Mouse (Mus musculus) frontal cortex, postnatal 14 days (tissue): Measurements from ENCODE around the gene Lgmn.

Experiments
- DNase-seq, 2 experiments: peaks; one replicate each; pipeline ENCODE4 v3.0.0; 2022; ENCODE audit warnings: low spot score in 2 of 2

The Lgmn gene

DNA sequence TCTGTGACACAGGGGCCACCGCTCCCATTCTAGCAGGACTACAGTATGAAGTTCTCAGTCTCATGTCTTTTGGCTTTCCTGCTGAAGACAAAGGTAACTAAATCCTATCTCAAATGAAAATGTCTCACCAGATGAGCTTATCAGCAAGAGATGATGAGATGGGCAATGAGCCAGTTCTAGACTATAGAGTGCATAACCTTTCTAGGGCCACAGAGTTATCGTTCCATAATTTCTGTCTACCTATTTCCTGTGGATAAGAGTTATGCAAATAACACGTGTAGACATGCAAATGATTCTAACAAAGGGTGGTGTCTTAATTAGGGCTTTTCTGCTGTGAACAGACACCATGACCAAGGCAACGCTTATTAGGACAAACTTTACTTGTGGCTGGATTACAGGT, 5.5 kb downstream of the Lgmn start:
- DNase-seq = no peak

DNA sequence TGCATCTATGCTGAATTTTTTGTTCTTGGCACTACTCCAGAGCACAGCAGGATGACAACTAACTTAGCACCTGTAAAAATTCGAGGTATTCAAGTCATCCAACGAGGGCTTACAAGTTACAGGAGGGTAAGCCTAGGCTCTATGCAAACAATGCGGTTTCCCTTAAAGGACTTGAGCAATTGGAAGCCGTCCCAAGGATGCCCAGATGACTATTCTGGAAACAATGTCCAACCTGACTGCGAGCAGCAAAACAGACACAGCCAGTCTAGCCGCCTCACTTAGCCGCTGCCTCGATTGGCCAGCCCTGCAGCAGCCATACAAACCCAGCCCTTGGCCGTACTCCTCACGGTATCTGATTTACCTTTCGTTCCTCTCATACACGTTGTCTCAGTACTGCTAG, 7.4 kb downstream of the Lgmn start:
- no peak for DNase-seq

DNA sequence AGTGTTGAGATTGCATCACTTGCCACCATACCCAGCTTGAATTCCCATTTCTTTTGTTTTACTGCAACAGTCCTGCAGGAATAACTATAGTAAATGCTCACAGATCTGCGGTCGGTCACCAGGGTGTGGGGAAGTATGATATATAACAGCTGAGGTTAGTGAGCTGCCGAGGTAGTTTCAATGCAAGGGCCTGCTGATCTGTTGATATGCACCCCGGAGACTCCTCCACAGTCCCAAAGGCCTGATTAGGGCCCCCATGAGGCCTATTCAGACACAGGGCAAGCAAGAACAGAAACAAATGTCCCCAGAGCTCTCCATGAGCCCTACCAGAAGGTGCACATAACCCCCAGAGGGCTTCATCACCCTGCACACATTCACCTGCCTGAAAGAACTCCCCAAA, 9.4 kb downstream of the Lgmn start:
- no peak for DNase-seq

- no peak for DNase-seq
These were observed 10.0 kb downstream of the Lgmn start for GRCm38 (mm10) chr12:102429656-102430055.

DNA sequence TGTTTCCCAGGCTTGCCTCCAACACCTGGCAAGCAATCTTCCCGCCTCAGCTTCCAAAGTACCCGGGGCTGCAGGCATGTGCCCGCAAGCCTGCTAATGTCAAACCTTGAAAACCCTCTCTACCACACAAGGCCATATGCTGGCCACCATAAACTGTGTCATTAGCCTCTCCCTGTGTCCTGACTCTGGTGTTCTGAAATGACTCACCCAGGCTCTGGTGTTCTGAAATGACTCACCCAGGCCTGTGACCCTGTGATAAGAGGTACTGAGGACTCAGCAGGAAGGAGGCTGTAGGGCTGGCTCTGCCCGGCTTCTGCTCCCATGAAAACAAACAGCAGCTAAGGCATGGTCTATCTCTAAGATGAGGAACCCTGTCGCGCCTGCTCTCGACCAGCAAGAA, 13.3 kb downstream of the Lgmn start:
- no peak for DNase-seq

- DNase-seq = no peak
These were observed 14.5 kb downstream of the Lgmn start for GRCm38 (mm10) chr12:102425048-102425578.

DNA sequence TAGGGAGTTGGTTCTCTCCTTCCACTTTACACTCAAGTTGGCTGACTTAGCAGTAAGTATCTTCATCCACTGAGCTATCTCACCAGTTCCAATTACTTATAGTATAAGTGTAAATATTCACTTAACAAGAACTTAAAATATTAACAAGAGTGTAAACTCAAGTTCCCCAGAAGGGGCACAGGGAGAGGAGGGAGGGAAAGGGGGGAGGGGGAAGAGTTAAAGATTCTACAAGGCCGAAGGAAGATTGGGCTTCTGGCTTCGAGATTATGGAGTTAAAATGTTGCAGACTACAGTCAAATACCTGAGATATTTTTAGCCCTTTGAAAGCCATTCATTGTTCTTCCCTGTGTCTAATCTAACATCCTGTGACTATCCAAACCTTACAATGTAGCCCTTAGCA, 15.2 kb downstream of the Lgmn start:
- DNase-seq = no peak

DNA sequence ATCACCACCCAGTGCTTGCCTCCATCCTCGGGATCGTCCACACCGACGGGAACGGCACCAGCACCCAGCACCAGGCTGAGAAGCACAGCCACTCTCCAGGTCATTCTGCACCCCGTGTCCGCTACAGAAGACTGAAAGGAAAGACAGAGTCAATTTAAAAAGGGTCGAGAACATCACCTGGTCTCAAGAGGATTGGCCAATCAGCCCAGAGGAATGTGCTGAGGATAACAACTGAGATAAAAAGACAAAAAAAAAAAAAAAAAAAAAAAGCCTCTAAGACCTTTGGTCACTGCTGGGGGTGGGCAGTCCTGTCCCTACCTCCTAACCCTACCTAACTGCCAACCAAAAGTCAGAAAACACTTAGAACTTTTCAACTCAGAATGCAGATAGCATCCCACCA, 16.0 kb downstream of the Lgmn start:
- no peak for DNase-seq

GRCm38 (mm10) chr12:102422623-102423320, 16.8 kb downstream of the Lgmn start:
- no peak for DNase-seq

GRCm38 (mm10) chr12:102422065-102422464, 17.5 kb downstream of the Lgmn start:
- no peak for DNase-seq

- DNase-seq = no peak
These were observed 19.3 kb downstream of the Lgmn start for GRCm38 (mm10) chr12:102420168-102420890.

- no peak for DNase-seq
These were observed 20.1 kb downstream of the Lgmn start for GRCm38 (mm10) chr12:102419544-102419943.

- DNase-seq = no peak
These were observed 21.9 kb downstream of the Lgmn start for GRCm38 (mm10) chr12:102417701-102418100.

- DNase-seq = no peak
These were observed 22.6 kb downstream of the Lgmn start for GRCm38 (mm10) chr12:102416955-102417510.

DNA sequence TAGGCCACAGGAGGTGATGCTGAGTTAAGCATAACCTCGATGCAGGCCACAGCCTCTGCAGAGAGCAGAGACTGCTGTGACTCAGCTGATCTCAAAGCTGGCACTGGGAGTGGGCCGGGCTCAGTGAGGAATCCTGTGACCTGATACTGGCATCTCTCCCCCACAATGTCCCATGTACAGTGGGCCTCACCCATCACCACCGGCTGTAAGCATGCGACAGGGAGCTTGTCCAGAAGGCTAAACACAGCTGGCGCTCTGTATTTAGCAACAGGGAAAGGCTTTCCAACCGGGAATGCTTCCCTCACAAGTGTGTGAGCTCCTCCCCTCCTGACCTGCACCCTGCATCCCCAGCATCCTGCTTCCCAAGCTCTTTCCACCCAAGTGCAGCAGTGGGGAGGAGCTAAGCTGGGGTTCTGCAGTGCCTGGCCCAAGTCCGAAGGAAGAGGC, 23.2 kb downstream of the Lgmn start:
- no peak for DNase-seq

GRCm38 (mm10) chr12:102414686-102415085, 24.9 kb downstream of the Lgmn start:
- no peak for DNase-seq

DNA sequence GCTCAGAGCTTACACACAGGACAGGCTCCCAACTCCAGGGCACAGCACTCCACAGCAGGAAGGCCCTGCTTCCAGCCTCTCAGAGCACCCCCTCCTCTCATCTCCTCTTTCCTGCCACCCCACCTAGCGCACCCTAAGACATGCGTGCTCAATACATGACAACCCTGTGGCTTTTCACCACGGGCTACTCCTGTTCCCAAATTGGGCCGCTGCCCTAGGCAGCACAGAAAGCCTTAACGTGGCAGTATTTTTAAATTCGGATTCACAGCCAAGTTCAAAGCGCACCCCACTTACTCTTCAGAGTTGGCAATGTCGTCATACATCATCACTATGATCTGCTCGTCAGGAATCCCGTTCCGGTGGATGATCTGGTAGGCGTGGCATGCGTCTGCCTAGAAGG, 26.4 kb downstream of the Lgmn start:
- no peak for DNase-seq

DNA sequence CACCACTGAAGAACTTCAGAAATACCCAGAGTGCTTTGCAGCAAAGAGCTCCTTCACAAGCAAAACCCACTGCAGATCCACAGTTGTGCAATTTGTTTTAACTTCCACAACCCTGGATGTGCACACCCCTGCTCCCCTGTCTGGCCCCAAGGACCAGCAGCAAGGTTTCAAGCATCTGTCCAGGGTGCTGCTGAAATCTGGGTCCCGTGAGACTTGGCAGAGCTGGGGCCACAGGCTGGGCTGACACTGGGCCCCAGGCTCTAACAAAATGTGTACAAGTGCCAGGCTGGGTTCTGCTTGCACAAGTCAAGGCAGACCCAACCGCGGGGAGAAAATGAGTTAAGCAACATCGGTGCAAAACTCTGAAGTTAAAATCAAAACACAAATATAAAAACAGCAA, 41.0 kb downstream of the Lgmn start:
- DNase-seq = no peak

DNA sequence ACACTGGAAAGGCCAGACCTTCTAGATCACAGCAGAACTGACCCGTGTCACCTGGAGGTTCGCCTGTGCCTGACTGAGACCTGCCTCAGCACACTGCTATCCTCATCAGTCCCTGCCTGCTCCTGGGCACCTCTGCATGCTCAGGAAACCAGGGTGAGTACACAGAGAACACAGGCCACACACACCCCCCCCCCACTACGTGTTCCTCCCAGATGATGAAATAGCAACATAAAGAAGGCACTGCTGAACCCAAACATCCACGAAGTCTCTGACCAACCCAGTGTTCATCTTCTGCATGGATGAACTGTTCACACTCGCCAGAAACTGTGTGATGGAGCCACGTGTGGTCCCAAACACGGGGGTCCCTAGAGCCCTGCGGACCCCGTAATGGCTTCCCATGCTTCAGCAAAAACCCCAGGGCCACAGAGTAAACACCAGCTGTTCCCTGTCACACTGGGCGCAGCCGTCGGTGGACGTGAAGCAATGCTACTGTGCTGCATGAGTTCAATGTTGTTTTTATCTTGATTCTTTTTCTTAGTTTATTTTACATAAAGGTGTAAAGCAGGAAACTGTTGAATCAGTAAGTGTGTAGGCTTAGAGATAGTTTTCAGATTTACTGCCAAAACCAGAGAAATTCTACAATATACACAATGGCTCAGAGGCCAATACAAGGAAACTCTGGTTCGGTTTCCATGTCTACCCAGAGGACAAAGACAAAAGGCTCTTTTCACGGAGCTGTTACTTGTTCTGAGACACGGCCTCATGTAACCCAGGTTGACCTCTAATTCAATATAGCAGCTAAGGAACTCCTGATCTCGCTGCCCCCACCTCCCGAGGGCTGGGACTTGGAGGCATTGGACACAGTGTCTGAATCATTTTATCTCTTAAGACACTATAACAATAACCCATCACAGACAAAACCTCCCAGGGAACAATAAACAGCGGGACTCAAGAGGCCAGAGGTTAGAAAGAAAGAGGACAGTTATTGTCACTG, 43.3 kb downstream of the Lgmn start:
- DNase-seq = no peak

DNA sequence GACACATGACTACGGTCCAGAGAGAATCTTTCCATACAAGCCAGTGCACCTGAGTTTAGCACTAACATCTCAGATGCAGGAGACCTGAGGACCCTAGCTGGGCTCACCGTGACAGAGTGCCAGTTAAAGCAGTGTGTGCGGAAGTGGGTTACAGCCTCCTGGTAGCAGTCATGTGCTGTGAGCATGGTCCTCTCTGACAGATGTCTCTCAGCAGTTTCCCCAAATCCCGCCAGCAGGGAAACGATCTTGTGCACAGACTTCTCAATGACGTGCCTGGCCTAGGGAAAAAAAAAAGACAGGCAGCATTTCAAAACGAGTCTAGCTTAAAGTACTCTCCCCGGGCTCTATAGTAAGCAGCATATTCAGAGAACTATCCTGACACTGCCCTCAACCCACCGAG, 44.1 kb downstream of the Lgmn start:
- DNase-seq = no peak

GRCm38 (mm10) chr12:102394496-102394895, 45.1 kb downstream of the Lgmn start:
- DNase-seq = no peak

GRCm38 (mm10) chr12:102391982-102392381, 47.6 kb downstream of the Lgmn start:
- no peak for DNase-seq
